Mouse (Mus musculus) gastrocnemius, postnatal 10 days (tissue): Measurements from ENCODE around the gene Hcfc2. TPM values are rescaled to one million over a fixed set of nuclear protein-coding genes. Genes with fewer than 3 reads are reported as not detected.
A peak's percentile ranks its signal among the peaks of the same experiment; 100 is the strongest.

Experiments used
- DNase-seq: peaks from one replicate; pipeline ENCODE4 v3.0.0; 2021; ENCODE audit warnings: mixed read lengths
- total RNA-seq, 2 experiments: library from RNA; stranded (reverse); gene quantifications; 2 replicates each; pipeline ENCODE4 v1.2.3; 2021

Hcfc2 gene
- total RNA-seq, 2 experiments from 2014 or later: 23.4 to 29.2 TPM

DNA sequence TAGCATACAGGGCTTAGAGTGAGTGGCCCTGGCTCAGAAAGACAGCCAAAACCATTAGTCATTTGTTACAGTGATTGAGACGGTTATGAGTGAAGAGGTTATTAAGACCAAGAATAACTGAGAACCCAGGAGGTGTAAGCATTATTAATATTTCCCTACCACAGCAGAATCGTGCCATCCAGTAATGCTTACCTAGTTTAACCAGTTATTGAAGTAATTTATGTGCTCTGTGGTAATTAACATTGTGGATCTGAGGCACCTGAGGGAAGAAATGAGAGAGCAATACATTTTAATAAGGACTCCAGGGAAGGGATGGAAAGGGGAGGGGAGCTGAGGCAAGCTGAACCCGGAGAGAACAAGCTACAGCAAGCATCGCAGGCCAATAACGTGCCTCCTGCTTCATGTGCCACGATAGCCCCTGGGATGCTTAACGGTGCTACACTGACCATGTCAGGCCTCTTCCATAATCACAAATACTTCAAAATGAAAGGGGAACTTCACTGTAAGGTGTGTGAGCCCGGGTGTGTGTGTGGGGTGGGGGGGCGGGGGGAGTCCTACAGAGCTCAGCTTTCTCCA is 75.7 kb downstream of the Hcfc2 start:
- DNase-seq: no peak

GRCm38 (mm10) chr10:82774841-82775240 is 78.9 kb downstream of the Hcfc2 start:
- DNase-seq: no peak

- DNase-seq: no peak
These were observed 81.1 kb downstream of the Hcfc2 start for GRCm38 (mm10) chr10:82777075-82777474.

DNA sequence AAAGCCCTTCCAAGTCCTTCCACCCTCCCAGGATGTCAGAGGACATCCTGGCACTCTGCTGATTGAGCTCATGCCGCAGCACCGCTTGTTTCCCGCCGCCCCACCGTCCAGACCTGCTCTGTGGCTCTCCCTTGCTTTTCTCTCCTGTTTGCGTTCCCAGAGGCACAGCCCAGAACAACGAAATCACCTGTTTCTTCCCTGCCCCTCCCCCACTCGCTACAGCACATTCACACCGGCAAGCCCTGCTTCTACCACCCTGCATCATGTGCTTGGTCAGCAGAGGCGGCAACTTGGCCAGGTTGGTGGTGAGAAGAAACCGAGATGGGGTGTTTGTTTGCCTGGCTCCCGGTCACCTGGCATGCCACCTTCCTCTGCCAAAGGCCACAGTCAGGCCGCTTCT is 81.9 kb downstream of the Hcfc2 start:
- peak; percentile 50 for DNase-seq

DNA sequence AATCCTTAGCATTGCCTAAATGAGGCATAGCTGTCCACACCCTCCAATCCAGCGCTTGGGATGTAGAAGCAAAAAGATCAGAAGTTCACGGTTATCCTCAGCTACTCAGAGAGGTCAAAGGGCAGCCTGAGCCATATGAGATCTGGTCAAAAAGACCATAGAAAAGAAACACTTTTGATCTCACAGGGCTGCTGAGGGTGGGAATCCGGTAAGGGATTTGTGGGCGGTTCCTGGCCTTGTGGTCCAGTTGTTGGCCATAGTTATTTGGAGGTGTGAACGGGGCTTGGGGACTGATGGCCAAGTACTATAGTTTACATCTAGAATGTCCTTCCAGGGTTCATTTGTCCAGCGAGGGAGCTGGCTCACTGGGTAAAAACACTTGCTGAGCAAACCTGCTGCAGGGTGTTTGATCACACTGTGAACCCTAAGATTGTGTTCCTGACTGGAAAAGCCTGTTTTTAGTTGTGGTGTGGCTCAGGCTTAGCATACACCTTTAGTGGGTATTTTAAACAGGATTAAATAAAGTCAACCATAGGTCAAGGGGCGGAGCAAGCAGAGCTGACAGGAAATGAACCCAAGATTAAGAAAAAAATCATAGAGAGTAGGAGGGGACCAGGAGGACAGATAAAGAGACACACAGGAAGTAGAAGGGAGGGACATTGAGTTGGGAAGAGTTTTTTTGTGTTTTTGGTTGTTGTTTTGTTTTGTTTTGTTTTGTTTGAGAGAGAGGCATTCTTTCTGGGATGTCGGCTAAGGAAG is 83.0 kb downstream of the Hcfc2 start:
- no peak for DNase-seq

DNA sequence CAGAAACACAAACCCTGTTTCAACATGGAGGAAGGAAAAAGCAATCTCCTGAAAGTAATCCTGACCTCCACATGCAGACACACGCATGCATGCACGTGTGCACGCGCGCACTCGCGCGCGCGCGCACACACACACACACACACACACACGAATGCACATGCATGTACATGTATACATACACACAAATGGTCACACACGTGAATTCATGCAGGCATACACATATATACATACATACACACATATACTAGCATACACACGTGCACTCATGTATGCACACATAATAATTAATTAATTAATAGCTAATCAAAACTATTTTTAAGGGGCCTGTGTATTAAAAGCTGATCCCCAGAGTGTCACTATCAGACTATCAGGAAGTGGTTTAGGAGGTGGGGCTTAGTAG is 83.9 kb downstream of the Hcfc2 start:
- DNase-seq: no peak

- no peak for DNase-seq
These were observed 84.4 kb downstream of the Hcfc2 start for GRCm38 (mm10) chr10:82780322-82780721.

- DNase-seq: no peak
These were observed 84.9 kb downstream of the Hcfc2 start for GRCm38 (mm10) chr10:82780816-82781215.

DNA sequence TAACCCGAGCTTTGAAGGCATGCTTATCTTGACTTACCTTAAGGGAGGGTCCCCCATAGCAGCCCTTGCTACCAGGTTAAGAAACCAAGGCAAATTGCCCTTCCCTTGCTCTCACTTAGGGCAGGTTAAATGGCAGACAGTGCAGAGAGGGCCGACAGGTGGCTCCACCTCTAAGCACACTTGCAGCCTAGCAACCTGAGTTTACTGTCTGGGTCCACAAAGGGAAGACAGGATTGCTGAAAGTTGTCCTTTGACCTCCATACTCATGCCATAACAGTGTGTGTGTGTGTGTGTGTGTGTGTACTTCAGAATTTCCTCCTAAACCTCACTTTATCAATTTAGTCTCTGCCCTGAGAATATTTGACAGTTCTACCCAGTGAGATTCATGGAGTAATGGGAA is 86.5 kb downstream of the Hcfc2 start:
- no peak for DNase-seq

GRCm38 (mm10) chr10:82789181-82789580 is 93.2 kb downstream of the Hcfc2 start:
- DNase-seq: no peak

GRCm38 (mm10) chr10:82790504-82790903 is 94.5 kb downstream of the Hcfc2 start:
- no peak for DNase-seq

DNA sequence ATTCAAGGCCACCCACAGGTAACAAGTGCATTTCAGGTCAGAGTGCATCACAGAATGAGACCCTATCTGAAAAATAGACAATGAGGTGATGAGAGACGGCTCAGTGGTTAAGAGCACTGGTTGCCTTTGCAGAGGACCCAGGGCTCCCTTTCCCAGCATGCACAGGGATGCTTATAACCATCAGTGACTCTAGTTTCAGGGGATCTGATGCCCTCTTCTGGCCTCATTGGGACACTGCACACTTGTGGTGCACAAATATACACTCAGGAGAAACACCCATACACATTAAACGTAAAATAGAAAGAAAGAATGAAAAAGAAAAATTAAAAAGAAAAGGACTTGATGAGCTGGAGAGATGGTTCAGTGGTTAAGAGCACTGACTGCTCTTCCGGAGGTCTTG is 95.8 kb downstream of the Hcfc2 start:
- no peak for DNase-seq

Other genes with a start within 250 kb of the Hcfc2 start
- gene Gm1553, start 203.5 kb upstream of the Hcfc2 start, total RNA-seq: not detected
- gene 1190007I07Rik, start 72.9 kb upstream of the Hcfc2 start, total RNA-seq: 10 to 100 TPM; 27.0 to 28.9 TPM
- 10 to 100 TPM; 19.4 to 26.8 TPM for gene Tdg, start 66.3 kb upstream of the Hcfc2 start, total RNA-seq
- 1 to 10 TPM; 6.4 to 9.1 TPM for gene Glt8d2, start 5.5 kb upstream of the Hcfc2 start, total RNA-seq
- gene Nfyb, start 68.0 kb downstream of the Hcfc2 start, total RNA-seq: 10 to 100 TPM; 38.9 to 40.5 TPM
- 10 to 100 TPM; 30.6 to 35.2 TPM for gene Txnrd1, start 137.8 kb downstream of the Hcfc2 start, total RNA-seq
- 1 to 10 TPM in 1 of 2 experiments, under 1 TPM in 1; 0.78 to 2.3 TPM for gene Eid3, start 170.5 kb downstream of the Hcfc2 start, total RNA-seq